Mouse (Mus musculus): Measurements from ENCODE around the gene Urgcp.
"Not testable (repeated sequence)": the region's sequence is repeated elsewhere in the genome, so short reads cannot be mapped to it uniquely, and the experiment has no call there.

Urgcp gene

DNA sequence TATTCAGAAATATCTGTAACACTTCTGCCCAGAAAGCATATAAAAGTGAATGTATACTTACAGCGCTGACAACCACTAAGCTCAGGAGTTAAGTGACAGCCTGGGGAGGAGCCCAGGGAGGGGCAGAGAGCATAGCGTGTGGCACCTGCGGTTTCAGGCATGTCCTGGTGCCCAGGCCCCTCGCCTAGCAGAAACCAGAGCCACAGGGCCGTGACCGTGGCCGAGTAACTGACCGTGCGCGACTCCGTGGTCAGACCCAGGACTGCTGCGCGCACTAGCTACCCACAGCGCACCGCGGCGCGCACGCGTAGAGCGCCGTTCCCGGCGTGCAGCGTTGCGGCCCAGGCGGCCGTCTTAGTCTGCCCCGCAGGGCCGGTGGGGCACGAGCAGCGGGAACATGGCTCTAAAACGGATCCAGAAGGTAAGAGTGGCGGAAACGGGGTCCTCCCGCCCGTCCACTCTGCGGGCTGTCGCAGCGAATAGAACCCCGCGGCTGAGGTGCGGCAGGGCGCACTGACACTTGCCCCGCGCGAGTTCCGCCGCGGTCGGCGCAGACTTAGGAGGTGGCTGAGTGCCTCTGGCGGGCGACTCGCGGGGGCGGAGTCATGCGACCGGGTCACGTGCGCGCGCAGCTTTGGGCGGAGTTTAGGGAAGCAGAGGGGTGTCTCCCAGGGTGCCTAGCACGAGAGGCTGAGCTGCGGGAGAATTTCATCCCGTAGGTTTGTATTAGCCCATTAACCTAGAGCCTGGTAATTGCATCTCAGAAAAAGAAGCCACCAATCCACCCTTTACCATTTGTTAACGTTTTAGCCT, at the start of gene Urgcp:
Urgcp (minus strand) TSS at position 557 of the 813 bp plus-strand sequence.
- in situ Hi-C loops (cut with MboI, MseI): no loop called here

DNA sequence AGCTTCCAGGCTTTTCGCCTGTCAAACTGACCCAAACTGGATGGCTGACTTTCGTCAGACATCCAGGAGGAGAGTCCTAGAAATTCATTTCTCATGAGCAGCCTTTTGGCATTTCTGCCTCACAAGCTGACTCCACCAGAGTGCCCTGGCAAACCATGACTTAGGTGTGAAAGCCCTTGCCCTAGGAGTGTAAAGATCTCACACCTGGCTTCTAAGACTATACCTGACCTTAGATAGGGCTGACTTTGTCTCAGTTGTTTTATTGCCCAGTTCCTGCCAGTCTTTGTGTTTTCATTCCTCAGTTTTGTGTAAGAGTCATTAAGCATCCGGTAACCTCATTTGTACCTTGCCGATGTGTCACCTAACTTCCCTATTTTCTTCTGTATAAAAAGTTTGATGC, 47.3 kb upstream of the Urgcp start:
- in situ Hi-C loops (cut with MboI, MseI): not testable (repeated sequence)

DNA sequence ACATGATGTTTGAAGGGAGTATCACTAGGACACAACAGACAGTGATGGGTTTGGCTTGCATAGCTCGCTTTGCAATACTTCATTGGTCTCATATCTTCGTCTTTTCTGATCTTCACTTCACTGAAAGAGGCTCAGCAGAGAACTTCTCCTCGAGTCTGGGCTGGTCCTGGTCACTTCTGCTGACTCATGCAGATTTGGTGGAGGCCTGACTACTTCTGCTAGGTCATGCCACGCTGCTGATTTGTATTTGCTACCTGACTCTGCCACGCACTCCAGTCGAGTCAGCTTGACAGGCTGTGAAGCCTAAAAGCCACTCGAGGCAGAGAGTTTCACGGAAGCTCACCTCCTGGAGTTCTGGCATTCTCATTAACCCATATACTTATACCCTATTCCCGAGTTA, 45.8 kb upstream of the Urgcp start:
- in situ Hi-C loops (cut with MboI, MseI): no loop called here

DNA sequence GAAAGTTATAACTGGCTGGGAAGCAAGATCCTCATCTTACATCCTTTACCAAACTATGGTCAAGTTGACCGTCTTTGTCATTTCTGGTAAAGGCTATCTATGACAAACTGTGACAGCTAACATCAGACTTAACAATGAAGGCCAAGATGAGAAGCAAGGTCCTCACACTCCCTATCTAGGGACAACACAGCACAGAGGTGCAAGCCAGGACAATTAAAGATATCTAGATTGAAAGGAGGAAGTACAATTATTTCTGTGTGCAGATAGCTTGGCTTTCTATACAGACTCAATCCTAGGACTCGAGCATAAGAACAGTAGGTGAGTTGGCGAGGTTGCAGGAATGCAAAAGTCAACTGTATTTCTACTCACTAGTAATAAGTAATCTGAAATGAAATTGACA, 43.5 kb upstream of the Urgcp start:
- in situ Hi-C loops (cut with MboI, MseI): no loop called here

DNA sequence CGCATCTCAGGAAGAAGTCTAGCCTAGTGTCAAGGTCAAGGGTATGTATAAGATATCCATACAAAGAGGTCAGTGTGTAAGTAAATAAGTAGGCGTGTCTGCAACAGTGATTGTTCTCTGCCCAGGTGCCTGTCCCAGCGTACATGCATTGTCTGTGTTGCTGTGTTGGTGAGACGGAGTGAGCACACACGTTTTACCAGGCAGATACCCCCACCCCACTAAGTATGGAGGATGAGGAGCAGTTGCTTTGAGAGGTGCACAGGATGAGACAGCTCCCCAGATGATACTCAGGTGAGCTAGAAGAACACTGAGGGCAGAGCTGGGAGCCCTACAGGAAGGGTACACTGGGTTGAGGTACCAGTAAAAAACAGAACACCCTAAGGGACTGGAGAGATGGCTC, 42.0 kb upstream of the Urgcp start:
- in situ Hi-C loops (cut with MboI, MseI): no loop called here

DNA sequence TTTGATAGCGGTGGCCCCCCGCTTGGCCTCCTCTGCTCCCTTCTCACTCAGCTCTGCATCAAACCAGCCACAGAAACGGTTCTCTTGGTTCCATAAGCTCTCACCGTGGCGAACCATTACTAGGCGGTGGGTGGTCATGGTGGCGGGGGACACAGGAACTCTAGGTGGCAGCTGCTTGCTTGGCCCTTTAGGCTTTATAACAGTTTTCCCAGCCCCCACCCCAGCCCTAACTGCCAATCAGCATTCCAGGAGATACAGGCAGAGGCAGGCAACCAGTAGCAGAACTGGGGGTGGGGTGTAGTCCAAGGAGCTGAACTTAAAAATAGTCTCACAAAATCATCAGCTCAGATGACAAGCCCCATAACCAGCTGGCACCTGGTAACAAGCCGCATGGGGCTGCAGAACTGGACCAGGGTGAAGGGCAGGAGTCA, 41.4 kb upstream of the Urgcp start, which contains the start of gene Pgam2:
Pgam2 (minus strand) TSS at position 183 of the 431 bp plus-strand sequence.
- in situ Hi-C loops (cut with MboI, MseI): no loop called here

DNA sequence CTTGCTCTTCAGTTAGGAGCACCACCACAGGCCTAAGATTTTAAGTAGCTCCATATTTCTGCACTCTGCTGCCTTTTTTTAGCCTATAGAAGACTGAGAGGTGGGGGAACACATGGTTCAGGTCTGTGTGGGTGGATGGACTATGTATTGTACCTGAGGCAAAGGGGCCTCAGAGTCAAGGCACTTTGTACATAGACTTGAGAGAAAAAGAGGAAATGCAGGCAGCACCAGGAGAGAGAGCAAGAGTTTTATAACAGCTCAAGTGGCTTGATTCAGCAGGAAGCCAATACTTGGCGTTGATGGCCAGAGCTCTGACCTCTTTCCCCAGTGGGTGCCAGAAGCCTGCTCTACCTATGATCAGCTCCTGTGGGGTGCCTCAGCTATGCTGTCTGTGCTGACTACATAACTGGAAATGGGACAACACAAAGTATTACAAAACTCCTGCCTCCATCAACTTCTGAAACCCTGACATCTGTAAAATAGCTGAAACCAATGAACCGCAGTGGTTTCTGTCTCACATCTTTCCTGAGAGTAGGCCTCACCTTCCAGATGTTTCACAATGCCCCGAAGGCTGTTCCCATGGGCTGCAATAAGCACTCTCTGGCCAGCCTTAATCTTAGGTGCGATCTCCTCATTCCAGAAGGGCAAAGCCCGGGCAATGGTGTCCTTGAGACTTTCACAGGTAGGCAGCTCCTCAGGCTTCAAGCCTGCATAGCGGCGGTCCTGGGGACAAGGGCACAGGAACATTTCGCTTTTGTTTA, 40.5 kb upstream of the Urgcp start:
- in situ Hi-C loops (cut with MboI, MseI): no loop called here

DNA sequence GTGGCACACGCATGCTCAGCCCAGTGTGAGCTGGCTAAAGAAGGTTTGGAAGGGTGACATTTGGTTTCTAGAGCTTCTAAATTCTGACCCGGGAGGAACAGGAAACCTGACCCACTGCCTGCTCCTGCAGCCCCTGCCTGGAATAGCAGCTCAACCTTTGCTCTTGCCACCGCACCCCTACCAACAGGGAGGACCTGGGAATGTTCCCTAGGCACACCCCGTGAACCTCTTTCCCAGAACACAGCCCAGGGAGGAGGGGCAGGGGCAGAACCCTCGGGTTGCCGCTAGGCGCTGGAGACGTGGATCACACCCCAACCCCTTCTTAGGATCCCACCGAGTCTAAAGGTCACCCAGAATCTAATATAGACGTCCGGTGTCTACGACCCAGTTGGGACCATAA, 39.8 kb upstream of the Urgcp start:
- in situ Hi-C loops (cut with MboI, MseI): no loop called here

DNA sequence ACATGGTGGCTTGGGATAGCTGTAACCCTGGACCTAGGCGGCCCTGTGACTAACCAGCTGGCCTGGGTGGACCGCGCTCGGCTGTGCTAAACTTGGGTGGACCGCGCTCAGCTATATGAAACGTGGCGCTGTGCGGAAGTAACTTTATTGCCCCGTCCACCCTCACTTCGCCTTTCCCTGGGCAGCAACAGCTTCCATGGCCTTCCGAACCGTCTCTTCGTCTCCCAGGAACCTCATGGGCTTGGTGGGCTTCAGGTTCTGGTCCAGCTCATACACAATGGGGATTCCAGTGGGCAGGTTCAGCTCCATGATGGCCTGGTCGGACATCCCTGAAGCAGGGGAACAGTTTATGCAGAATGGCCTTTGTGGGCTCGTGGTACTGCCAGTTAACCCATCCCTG, 39.3 kb upstream of the Urgcp start:
- in situ Hi-C loops (cut with MboI, MseI): no loop called here

DNA sequence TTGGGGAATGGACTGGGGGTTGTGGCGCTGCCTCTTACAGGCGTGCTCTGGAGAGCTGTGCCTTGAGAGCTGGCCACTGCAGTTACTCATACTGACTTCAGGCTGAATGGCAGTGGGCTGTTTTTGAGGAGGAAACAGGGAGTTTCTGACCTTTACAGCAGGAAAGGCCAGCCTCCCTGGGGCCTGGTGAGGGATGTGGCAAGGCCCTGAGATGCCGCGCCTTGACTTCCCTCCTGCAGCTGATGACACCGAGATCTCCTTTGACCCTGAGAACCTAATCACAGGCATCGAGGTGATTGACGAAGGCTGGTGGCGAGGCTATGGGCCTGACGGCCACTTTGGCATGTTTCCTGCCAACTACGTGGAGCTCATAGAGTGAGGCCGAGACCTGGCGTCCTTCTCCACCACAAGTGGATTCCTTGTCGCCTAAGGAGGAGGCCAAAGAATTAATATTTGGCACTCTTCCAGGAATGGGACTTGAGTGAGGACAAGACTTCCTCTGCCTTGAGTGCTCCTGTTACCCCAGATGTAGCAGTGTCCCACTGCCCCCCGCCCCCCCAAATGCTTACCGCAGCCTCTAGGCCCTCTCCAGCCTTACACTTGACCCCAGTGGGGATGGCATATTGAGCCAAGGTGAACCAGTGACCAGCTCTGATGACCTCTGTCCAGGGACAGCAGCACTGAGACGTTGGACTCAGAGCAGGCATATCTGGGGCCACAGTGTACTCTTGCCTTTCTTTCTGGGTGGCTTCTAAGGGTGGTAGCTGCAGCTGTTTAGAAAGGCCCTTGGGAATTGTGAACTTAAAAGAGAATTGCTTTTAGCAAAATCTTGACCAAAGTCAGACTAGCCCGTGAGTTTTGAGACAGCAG, 37.7 kb upstream of the Urgcp start:
- in situ Hi-C loops (cut with MboI, MseI): no loop called here

DNA sequence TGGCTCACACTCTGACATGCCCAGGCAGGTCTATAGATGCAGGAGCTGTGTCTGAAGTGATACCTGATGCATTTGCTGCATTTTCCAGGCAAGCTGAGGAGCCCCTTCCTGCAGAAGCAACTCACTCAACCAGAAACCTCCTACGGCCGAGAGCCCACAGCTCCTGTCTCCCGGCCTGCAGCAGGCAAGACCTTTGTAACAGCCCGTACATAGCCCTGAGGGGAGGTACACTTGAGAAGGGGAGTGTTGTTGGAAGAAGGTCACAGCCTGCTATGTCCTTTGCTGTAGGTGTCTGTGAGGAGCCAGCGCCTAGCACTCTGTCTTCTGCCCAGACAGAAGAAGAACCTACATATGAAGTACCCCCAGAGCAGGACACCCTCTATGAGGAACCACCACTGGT, 35.8 kb upstream of the Urgcp start:
- in situ Hi-C loops (cut with MboI, MseI): no loop called here

DNA sequence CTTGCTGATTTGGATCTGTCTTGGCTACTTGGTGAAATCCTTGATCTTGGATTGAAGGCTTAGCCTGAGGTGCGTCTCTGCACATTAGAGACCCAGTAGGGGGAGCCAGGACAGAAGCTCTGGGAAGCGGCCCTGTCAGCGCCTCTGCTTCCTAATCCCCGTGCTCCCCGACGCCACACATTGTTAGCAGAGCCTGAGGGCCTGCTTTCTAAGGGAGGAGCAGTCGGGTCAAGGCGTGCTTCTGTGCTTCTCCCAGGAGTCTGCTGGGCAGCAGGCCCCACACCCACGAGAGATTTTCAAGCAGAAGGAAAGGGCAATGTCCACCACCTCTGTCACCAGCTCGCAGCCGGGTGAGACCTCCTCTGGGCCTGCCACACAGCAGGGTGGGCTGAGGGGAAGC, 35.2 kb upstream of the Urgcp start:
- in situ Hi-C loops (cut with MboI, MseI): no loop called here

DNA sequence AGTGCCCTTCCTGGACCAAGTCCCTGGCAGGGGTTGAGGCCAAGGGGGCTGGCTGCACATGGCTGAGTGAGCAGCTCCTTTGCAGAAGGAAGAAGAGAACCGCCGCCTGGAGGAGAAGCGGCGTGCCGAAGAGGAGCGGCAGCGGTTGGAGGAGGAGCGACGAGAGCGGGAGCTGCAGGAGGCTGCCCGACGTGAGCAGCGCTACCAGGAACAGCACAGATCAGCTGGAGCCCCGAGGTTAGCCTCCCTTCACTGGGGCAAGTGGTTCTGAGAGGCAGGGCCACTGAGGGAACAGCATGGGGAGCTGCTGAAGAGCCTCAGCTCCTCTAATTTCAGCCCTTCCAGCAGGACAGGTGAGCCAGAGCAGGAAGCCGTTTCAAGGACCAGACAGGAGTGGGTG, 34.8 kb upstream of the Urgcp start:
- in situ Hi-C loops (cut with MboI, MseI): no loop called here

DNA sequence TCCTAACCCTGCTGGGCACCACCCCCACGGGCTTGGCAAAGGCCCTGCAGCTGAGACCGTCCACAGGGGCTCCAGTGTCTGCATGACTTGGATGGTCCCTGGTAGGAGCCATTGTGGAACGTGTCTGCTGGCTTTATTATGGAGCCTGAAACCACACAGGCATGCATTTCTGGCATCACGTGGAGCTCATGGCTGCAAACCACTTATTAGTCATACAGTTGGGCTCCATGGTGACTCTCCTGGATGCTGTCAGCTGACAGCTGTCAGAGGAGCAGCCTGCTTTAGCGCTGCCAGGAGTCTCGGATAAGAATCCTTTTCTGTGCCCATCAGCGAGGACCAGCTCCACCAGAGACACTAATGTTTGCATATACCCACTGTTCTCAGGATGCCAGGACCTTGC, 33.5 kb upstream of the Urgcp start:
- in situ Hi-C loops (cut with MboI, MseI): no loop called here

DNA sequence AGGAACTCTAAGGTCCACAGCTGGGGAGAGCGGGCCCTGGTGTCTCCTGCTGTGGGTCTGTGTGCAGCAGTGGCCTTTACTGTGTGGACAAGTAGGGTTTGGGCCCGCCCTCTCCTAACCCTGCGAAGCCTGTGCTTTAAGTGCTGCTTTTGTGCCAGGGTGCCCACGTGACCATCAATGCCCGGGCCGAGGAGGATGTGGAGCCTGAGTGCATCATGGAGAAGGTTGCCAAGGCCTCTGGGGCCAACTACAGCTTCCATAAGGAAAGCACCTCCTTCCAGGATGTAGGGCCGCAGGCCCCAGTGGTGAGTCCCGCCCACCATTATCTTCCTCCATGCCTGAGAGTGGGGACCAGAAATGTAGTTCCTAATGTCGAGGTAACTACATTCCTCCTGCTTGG, 33.1 kb upstream of the Urgcp start:
- in situ Hi-C loops (cut with MboI, MseI): no loop called here

DNA sequence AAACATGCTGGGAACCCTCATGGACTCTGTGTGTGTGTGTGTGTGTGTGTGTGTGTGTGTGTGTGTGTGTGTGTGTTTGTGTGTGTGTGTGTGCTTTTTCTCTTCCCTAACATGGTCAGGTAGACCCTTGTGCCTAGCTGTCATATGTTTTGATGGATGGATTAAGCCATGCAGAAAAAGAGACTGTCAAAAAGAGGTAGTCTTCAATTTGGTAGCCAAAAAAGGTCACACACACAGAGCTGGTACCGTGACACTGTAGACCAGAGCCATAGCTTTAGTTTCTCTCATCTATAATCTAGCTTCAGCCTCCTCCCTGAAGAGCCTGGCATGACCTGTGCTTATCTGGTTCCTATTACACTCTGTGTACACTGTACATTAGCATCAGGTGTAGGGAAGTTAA, 28.3 kb upstream of the Urgcp start:
- in situ Hi-C loops (cut with MboI, MseI): no loop called here

DNA sequence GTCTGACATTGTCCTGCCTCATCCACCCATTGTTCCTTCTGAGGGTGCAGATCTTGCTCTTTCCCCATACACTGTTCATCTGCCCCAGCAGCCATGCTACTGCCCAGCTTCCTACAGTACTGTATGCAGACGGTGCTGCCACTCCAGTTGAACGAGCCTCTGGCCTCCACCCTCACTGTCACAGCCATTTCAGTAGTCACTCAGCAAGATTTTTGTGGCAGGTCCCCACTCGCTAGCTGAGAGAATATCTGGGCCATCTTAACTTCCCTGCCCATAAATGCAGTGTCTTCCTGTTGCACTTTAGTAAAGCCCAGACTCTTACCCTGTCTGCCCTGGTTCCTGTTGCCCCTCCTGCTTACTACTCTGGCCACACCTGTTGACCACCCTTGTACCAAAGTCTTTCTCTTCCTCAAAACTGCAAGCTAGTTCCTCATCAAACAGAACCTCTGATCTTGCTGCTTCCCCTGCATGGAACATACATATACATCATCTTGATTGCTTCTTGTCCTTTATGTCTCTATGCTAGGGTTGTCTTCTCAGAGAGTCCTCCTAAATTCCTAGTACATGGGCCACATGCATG, 27.7 kb upstream of the Urgcp start:
- in situ Hi-C loops (cut with MboI, MseI): loop anchor here (5.0 kb wide), 1 partner anchor 83 kb away; no protein-coding TSS in a partner anchor

DNA sequence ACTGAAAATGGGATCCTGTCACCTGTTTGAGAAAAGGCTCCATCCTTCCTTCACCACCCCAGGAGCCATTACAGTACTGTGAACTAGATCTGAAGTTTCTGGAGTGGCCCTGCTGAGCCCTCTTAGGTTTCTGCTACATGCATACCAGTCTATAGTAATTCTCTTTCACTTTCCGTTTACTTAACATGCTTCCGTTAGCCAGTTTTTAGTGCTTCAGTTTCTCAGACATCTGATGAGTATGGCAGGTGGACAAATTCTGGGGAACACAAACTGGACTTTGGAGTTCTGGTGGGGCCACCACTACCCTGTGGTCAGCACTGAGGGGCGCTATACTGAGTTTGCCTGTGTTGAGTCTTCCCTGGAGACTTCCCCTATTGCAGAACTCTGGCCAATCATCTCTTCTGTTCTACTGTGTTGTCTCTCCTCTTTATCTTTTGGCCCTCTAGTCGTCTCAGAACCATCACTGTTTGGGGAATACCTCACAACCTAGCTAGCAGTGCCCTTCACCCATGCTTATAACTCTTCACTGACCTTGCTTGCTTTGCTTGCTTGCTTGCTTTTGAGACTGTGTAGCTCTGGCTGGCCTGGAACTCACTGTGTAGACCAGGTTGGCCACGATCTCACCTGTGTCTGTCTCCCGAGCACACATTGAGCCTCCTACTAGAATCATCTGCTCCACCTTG, 27.0 kb upstream of the Urgcp start:
- in situ Hi-C loops (cut with MboI, MseI): loop anchor here (5.0 kb wide), 1 partner anchor 82 kb away; no protein-coding TSS in a partner anchor

DNA sequence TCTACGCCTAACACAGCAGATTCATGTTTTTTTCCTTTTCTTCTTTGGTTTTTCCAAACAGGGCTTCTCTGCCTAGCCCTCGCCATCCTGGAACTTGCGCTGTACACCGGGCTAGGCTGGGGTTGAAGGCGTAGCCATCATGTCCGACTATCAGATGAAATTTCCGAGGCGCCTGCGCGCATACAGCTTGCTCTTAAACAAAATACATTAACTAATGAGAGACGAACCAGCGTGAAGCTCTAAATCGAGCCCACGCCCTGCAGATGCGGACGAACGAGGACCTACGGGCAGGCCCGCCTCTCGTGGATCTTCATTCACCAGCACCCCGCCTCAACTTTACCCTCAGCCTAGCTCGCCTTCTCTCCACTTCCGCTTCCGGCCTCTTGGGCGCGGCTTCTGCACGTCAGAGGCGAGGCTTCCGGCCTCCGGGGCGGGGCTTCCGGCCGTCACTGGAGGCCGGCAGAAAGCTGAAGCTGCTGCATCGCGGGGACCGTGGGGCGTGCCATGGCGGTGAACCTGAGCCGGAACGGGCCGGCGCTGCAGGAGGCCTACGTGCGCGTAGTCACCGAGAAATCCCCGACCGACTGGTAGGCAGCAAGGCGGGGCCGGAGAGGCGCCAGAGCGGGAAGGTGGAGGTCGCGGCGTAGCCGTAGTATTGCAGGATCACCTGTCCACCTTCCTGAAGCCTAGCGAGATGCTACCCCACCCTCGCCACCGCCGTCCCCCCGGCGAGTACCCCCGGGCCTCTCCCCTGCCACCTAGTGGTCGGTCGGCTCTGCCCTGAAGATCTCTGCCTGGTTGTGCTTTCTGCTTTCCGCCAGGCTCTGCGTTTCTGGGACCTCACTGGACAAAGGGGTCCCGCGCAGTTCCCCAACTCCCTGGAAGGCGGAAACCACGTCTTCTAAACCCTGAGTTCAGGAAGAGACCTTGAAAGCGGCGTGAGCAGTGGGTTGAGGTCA, 26.2 kb upstream of the Urgcp start, which contains the start of gene Dbnl:
Dbnl (plus strand) TSS at position 433 of the 959 bp plus-strand sequence.
- in situ Hi-C loops (cut with MboI, MseI): loop anchor here (5.0 kb wide), 1 partner anchor 81 kb away; no protein-coding TSS in a partner anchor

DNA sequence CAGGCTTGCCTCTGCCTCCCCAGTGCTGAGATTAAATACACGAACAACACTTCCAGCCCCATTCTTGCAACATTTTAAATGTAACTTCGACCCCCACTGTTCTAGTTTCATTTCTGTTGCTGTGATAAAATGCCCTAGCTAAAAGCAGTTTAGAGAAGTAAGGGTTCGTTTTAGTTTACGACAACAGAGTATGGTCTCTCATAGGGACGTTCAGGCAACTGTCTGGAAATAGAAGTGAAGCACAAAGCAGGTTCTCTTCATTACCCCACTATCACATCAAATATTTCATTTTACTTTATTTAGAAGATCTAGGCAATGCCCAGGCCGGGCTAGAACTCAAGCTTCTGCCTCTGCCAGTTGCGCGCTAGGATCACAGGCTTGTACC, 25.5 kb upstream of the Urgcp start:
- in situ Hi-C loops (cut with MboI, MseI): loop anchor here (5.0 kb wide), 1 partner anchor 80 kb away; no protein-coding TSS in a partner anchor

Measured in T-helper 2 cell (primary cell).